Mouse (Mus musculus): ENCODE results near the gene Fnbp1.

GRCm38 (mm10) chr2:31179471-31179870 lies 37.7 kb upstream of the Fnbp1 start:
- TF ChIP-seq CTCF (conservative IDR thresholded peaks at IDR 0.05; ENCODE audit: insufficient read depth, insufficient read length, low read depth, low read length) = no peak
- TF ChIP-seq POLR2A (IDR thresholded peaks at IDR 0.05; ENCODE audit: low read depth, low read length) = no peak
